Mouse (Mus musculus): Measurements from ENCODE around the gene Lrrc17.
A peak's percentile ranks its signal among the peaks of the same experiment; 100 is the strongest.

The Lrrc17 gene

DNA sequence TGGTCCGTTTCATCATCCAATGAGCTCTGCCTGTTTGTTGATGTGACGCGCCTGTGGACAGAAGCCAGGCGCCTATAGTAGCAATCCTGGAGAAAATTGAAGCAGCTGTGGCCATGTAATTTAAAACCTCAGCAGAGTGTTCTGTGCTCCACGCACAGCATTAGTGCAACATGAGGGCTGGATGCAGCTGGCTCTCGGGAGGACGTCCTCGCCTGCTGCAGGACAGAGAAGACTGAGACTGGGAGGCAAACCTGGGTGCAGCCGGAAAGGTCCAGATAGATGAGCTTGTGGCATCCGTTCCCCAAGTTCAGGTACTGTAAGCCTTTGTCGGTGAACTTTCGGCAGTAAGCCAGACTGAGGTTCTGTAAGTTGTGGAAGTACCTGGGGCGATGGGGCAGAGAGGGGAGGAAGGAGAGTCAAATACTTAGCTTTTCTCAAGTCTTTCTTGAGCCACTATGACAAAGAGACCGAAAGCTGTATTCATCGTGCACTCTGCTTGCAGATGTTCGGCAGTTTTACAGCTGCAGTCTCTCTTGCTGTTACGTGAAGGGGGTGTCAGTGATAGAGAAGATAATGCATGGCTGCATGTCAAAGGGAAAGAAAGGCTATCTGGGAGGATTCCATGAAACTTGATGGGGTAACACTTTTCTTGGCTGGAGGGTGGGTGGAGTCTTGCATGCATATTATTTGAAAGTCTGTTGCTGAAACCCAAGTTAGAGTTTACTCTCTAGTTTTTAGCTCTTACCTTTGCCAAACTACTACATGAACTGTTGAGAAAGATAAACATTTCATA is at the start of gene Lrrc17:
Lrrc17 (plus strand) TSS at position 151 of the 793 bp plus-strand sequence.
- no peak for DNase-seq (ENCODE audit: low spot score in 2 of 2)

DNA sequence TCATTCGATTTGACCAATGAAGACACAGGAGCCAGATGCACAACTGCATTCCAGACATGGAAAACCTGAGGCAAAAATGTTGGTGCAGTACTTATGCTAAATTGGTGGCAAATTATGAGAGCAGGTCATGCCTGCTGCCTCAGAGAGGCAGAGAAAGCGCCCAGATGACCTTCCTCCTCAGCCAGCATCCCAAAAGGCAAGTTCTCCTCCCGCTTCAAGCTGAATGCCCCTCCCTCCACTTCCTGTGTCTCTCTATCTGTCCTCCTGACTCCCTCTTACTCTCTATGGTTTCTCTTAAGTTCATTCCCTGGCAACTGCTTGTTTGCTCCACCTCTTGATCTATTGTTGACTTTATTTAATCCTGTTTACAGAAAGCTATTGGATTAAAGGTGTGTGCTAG is 48.6 kb upstream of the Lrrc17 start:
- no peak for DNase-seq (ENCODE audit: low spot score in 2 of 2)

DNA sequence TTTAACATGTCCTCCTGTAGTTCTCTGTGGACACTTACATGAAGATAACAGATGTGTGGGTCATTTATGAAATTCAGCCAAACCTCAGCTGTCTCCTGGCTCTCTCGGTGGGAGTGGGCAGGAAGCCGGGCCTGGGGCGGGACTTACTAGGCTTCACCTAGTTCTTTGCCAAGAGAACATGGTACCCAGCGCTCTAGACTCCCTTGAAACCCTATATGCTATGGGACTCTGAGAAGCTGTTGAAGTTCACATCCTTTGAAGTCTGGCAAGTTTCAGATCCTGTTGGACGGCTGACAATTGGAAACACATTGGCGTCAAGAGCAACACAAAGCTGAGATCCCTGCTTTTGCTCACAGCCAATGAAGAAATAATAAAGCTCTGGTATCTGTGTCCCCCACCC is 47.0 kb upstream of the Lrrc17 start:
- DNase-seq (ENCODE audit: low spot score in 2 of 2) = peak; percentile 34 to 42

DNA sequence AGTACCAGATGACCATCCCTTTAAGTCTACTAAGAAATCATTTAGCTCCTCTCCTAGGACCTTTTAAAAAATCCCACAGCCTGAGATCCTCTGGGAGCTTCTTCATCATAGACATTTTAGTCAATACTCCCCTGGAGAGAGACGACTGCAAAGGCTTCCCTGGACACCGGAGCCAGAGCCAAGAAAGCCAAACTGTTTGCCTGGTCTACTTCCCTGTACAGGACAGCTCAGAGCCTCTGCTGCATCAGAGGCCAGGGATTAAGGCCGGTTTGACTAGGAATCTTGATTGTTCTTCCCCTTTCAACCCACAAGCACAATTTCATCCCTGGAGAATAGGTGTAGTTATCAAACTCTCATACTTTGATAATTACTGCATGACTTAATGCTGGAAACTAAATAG is 46.5 kb upstream of the Lrrc17 start:
- DNase-seq (ENCODE audit: low spot score in 2 of 2) = no peak

DNA sequence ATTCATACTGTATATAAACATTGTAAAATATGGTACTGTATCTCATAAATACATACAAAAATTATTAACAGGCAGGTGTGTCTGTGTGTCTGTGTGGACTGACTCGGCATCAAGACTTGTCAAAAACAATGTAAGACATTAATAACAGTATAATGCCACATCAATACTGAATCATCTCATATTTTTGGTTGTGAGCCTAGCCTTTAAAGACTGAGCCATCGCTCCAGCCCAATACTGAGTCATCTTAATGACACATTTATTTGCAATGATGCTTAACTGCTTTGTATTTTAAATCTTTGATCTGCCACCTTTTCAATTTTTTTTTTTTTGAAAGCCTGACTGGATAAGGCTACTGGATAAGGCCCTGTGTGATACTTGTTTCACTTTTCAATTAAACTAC is 44.9 kb upstream of the Lrrc17 start:
- no peak for DNase-seq (ENCODE audit: low spot score in 2 of 2)

DNA sequence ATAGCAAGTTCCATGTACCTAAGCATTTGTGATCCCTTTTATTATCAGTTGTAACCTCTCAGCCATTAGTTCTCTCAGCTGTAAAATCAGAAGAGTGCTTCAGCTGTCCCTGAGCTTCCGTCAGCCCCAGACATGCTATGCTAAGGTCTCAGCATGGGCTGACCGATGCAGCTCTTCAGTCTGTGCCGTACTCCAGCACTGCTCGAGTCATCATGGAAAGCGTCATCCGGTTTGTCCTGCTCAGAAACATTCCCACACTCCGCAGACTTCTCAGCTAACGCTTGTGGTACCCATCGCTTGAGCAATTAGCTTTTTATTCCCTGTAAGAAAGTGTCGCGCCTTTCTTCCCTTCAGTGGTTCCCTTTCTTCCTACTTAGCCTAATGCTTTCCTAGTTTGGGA is 44.4 kb upstream of the Lrrc17 start:
- DNase-seq (ENCODE audit: low spot score in 2 of 2) = no peak

DNA sequence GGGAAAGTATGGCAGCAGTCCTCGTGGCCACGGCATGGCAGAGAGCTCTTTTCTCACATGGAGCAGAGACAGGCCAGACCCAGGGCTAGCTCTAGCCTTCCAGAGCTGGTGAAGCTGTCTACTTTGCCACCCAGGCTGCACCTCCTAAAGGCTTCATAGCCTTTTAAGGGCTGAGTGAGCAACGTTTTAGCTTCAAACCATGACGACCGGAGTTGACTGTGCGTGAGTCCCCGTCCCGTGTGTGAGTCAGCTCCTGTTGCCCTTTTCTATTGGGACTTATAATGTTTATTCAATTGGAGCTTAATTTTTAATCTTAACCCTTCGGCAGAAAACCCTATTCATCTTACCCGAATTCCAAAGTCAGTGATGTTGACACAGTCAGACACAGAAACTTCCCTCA is 43.2 kb upstream of the Lrrc17 start:
- DNase-seq (ENCODE audit: low spot score in 2 of 2) = no peak

DNA sequence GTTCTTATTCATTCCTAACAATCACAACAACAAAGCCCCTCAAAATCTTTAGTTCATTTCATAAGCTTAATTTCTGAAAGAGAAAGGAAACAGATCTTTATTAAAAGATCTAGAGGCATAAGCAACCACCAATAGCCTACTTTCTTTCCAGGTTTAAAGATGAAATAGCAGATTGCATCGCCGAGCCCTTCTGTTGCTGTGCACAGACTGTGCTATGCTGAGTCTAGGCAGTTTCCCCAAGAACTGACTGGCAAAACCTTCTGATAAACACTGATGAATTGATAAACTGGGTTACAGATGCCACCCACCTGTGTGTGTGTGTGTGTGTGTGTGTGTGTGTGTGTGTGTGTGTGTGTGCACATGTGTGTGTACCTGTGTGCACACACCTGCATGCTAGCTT is 42.4 kb upstream of the Lrrc17 start:
- DNase-seq (ENCODE audit: low spot score in 2 of 2) = no peak

DNA sequence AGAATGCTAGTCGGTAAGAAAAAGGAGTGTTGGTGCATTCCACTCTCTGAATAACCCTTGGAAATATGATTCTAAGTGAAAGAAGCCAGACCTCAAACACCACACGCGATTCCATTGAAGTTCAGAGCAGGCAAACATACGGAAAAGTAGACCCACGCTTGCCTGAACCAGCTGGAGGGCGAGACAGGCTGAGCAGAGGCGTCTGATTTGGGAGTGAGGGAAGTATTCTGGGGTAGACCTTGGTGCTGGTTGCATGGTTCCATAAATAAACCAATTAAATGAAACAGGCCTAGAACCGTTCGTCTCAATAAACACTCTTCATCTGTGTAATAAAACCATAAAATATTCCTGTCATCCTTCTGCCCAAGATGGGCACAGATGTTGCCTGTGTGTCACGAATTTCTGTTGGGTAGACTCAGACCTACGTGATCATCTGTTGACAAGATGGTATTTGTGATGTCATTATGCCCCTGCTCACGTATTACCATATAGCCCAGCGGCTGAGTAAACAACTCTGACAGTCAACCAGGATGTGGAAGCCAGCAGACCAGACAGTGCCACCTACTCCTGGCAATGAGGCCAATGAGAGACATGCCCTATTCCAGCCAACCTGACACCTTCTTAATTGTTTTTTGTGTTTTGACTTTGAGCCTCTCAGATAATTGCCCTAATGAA is 40.3 kb upstream of the Lrrc17 start:
- DNase-seq (ENCODE audit: low spot score in 2 of 2) = peak in 1 of 2 experiments; percentile 54

DNA sequence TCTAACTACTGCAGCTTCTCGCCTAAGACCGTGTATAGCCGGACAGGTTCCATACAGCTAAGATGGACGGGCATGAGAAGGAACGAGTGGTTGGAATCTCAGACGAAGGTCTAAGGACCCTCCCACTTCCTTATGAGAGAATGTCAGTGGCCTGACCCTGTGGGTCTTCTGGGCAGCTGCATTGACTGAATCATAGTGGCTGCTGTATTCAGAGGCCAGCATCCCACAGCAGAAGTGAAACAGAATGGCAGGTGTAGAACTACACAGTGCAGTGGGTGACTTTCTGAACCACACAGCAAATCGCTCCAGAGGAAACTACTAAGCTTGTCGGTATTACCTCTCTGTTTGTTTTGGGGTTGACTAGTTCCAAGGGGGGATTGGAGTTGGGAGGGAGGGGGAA is 38.2 kb upstream of the Lrrc17 start:
- DNase-seq (ENCODE audit: low spot score in 2 of 2) = no peak

DNA sequence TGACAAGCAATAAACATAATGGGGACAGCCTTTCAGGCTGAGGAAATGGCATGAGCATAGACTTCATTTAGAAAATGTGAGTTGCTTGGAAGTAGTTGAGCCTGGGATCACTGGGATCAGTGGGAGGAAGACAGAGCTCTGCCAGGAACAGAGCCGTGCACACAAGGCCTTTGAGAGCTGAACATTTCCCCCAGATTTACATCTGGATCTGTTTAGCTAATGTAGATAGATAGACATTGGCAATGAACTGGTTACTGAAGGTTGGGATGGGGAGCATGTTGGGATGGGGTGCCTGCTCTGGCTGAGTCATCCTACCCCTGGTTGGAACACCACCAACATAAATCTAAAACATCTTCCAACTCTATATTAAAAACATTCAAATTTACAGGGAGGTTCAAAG is 36.5 kb upstream of the Lrrc17 start:
- DNase-seq (ENCODE audit: low spot score in 2 of 2) = no peak

DNA sequence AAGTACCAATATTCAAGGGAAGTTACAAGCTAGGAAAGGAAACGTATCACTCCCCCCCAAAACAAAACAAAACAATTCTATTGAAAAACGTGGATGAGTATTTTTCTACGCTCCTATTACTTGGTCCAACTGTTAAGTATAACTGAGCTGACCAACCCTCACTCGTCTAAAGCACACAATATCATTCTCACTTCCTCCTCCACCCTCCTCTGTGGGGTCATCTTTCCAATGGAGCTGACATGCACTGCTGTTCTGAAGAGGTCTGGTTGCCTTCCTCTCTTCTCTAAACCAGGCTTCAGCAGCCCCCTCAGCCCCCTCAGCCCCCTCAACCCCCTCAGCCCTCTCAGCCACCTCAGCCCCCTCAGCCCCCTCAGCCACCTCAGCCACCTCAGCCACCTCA is 33.6 kb upstream of the Lrrc17 start:
- DNase-seq (ENCODE audit: low spot score in 2 of 2) = no peak

DNA sequence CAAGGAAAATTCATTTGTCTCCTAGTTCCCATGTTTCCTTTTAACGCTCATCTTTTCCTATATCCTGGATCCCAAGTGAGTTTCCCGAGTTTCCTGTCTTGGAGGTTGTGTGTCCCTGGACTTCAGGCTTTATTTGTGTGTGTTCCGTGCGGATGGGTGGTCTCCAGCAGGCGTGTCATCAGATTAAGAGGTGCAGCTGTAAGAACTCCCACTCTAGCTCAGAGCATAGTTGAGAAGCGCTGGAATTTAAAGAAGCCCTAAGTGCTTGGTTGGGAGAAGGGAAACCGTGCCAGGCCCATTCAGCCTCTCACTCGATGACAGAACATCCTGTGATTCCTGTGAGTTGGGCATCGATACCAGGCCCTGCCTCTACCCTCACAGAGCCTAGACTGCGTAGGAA is 30.0 kb upstream of the Lrrc17 start:
- no peak for DNase-seq (ENCODE audit: low spot score in 2 of 2)

DNA sequence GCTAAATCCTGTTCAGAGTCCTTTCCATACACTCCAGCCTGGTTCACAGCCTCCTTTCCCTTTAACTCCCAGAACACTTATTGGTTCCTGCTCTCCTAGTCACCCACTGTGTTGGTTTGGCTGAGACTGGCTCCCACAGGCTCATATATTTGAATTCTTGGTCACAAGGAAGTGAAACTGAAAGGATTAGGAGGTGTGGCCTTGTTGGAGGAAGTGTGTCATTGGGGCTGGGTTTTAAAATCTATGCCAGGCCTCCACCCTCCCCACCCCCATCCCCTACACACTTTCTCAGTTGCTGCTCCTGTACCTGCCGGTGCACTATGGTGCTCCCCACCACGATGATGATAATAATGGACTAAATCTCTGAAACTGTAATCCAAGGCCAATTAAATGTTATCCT is 25.8 kb upstream of the Lrrc17 start:
- no peak for DNase-seq (ENCODE audit: low spot score in 2 of 2)

DNA sequence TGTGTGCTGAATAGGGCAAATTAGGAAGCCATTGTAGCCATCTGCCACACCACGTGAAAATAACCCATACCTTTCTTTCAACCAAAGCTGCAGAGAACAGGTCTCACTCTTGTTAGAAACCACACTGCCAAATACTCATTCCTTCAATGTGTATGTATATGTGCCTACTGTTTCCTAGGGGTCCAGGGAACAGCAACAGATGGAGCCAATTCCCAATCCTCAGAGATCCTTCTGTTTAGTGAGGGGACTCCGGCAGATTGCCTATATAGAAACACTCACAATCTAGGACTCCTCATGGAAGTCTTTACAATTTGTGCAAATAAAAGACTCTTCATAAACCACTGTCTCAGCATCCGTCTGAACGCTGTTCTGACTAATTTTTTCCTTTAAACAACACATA is 25.2 kb upstream of the Lrrc17 start:
- no peak for DNase-seq (ENCODE audit: low spot score in 2 of 2)

DNA sequence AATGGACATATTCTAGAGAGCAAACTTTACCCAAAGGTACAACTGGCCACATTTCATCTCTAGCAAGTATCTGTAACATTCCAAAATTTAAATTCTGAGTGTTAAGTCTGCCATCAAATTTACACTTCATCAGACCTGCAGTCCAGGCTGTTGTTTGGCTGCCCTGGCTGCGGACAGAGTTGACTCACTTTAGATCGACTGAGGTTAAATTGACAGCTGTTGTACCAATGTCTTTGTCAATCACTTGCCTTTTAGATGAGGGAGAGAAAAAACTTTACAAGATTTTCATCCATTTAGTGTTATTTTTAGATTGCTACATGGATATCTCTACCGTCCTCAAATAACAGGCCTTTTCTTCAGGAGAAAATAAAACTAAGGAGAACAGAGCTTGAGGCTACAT is 24.2 kb upstream of the Lrrc17 start:
- DNase-seq (ENCODE audit: low spot score in 2 of 2) = no peak

DNA sequence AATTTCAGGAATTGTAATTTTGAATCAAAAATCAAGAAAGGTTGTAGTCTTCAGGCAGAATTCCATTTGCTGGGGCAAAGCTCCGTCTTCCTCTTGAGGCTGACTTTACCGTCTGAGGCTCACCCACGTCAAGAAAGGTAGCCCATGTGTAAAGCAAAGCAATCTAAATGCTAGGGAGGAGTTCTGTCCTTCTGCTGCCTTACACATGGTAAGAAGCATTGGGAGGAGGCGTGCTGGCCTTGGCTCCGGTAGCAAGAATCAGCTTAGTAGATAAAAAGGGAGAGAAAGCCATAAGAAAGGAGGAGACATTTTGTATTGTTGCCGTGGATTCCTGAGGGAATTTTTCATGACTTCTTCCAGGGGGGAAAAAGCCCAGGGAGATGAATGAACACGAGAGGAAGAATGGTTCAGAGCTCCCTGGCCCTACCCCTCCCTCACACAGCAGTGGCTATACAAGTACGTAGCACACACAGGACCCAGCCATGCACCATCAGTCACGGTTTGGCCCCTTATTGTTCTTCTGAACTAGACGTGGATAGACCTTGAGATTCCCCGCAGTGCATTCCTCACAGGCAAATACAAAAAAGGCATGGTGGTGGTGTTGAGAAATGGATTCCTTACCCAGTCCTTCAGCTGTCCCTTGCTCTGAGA is 16.4 kb upstream of the Lrrc17 start:
- no peak for DNase-seq (ENCODE audit: low spot score in 2 of 2)

DNA sequence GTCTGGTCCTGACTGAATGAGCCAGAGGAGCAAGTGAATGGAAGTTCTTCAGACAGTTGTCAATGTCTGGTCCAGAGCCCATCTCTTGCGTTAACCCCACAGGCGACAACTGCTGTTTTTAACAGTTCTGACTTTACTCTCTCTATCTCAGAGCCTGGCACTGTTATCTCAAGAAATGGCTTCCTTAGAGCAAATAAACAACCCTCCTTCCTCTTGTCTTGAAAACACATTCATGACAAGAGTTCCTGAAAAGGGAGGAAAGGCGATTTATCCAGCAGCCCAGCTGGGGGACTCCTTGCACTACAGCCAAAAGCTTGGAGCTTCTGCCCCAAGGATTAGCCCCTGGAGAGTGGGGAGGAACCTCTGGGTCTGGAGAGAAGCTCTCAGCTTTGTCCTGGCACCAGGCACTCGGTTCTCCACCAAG is 15.9 kb upstream of the Lrrc17 start:
- no peak for DNase-seq (ENCODE audit: low spot score in 2 of 2)

DNA sequence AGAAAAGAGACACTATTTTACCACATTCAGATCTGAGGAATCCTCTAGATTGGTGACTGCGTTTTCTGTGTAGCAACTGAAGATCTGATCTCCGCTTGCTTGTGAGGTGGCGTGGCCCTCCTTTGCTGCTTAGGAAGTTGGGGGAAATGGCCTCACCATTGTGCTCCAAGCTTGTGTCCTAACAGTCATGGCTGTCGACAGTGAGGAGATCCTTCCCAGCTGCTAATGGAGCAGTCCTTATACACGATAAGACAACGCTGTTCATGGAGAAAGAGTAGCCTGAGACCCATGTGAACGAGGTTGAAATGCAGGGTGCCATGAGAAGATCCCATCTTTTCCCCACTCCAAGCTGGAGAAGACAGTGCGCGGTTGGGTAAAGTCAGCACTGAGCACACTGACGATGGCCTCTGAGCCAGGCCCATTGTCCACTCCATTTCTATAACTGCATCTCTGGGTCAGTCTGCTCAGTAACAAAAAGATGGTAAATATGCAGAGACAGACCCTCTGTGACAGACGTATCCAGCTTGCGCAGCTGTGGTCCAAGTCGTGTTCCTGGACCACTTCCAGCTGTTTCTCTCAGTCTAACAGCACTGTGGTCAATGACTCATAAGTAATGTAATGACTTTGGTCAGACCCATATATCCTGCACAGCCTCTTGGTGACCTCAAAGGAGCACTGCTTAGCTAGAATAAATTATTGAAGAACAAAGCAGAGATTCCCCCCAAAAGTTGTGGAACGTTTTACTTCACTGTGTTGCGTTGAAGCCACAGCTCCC is 15.1 kb upstream of the Lrrc17 start:
- no peak for DNase-seq (ENCODE audit: low spot score in 2 of 2)

DNA sequence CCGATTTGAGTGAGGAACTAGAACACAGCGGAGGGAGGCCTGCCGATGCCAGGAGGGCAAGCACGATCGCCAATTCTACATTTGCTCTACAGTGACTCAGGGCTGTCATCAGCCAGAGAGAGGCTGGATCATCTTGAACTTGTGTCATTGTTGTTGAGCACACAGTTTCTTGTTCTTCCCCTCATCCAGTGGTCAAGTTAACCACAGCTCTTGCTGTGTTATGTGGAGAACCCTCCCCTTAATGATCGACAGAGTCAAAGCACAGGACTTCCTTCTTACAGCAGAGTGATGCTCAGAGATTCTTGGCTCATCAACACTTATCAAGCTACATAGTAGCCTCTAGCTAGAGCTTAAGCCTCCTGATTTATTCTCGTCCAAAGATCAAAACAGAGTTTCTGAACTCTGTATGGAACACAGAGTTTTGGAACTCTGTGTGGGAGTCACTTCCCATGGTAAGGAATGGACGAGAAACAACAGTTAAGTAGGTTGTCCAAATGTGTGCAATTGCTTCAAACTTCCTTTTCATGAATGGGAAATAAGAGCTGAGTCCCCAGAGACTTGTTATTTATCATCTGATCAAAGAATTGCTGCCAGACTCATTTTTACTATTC is 14.1 kb upstream of the Lrrc17 start:
- no peak for DNase-seq (ENCODE audit: low spot score in 2 of 2)

DNA sequence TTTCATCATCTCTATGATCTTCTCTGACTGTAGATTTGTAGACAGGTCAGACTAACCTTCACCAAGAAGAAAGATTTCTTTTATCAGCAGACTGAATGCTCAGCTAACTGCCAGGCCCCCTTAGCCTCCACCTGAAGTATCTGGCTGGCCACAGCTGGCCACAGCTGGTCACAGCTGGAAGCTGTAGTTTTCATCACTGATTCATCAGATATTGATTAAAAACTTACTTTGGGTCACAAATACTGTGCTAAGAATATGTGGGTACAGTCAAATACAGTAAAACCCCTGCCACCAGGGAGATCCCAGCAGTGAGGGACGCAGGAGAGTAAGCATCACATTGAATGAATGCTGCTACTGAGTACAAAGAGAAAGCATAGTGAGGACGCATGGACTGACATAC is 11.2 kb upstream of the Lrrc17 start:
- DNase-seq (ENCODE audit: low spot score in 2 of 2) = no peak

DNA sequence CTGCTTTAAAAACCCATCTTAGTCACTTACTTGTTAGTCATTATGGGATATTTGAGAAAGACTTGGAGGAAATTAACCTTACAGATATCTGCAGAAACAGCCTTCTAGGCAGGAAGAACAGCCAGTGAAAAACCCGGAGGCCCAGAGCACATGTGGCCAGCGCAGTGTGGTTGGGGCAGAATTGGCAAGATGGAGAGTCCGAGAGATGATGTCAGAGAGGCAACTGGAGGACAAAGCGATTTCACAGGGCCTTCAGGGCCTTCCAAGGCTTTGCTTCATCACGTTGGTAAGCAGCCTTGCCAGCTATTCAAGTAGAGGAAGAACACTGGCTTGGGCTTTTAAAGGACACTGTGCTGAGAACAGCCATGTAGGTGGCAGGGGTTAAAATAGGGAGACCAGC is 10.4 kb upstream of the Lrrc17 start:
- DNase-seq (ENCODE audit: low spot score in 2 of 2) = no peak
